Mouse (Mus musculus) embryonic facial prominence, embryonic 12.5 days (tissue): ENCODE data around the gene Schip1. TPM values are rescaled to one million over a fixed set of nuclear protein-coding genes. Genes with fewer than 3 reads are reported as not detected.
"Not testable (repeated sequence)": the region's sequence is repeated elsewhere in the genome, so short reads cannot be mapped to it uniquely, and the experiment has no call there.

Experiments used
- ATAC-seq: fragments of 200-750 bp; cut with Nextera tagmentation; 2 replicates; pipeline ENCODE4 v1.8.0; 2017; ENCODE audit not compliant: insufficient number of reproducible peaks, insufficient read depth, low FRiP score, low TSS enrichment
- H3K27ac ChIP-seq: fragments of 300-500 bp; sonication (generic); 2 replicates; pipeline ENCODE4 v1.5.1; 2016; ENCODE audit warnings: mild to moderate bottlenecking
- H3K27me3 ChIP-seq: fragments of 300-500 bp; sonication (generic); 2 replicates; pipeline ENCODE4 v1.6.1; 2016; ENCODE audit warnings: mild to moderate bottlenecking, moderate library complexity
- H3K36me3 ChIP-seq: fragments of 300-500 bp; sonication (generic); 2 replicates; pipeline ENCODE4 v1.6.1; 2016; ENCODE audit warnings: mild to moderate bottlenecking
- H3K4me1 ChIP-seq: fragments of 300-500 bp; sonication (generic); 2 replicates; pipeline ENCODE4 v1.6.1; 2016
- H3K4me2 ChIP-seq: fragments of 300-500 bp; sonication (generic); replicated peaks from 2 replicates; pipeline ENCODE4 v1.6.1; 2016; ENCODE audit warnings: mild to moderate bottlenecking, moderate library complexity
- H3K4me3 ChIP-seq: fragments of 300-500 bp; sonication (generic); 2 replicates; pipeline ENCODE4 v1.5.1; 2016; ENCODE audit warnings: mild to moderate bottlenecking
- H3K9ac ChIP-seq: fragments of 300-500 bp; sonication (generic); 2 replicates; pipeline ENCODE4 v1.6.1; 2016; ENCODE audit warnings: mild to moderate bottlenecking, moderate library complexity
- H3K9me3 ChIP-seq: fragments of 300-500 bp; sonication (generic); 2 replicates; pipeline ENCODE4 v1.6.1; 2016; ENCODE audit warnings: mild to moderate bottlenecking, moderate library complexity
- WGBS: fragments of 180-500 bp; shearing (Covaris S2); methylation state at CpG from one replicate; pipeline ENCODE4 v1.1.7; 2016; 5-methylcytosine and 5-hydroxymethylcytosine counted together
- polyA plus RNA-seq: library from polyadenylated mRNA; unstranded; fragments of >200 nt; fragmentation: Nextera tagmentation; extraction: Ambion mirVana; gene quantifications from 2 replicates; pipeline ENCODE4 v1.2.1, GENCODE M21; 2016

Gene Schip1
- polyA plus RNA-seq, 1 experiment from 2014 or later = 37.6 TPM

- Histone ChIP-seq H3K27me3 (no peaks in the 10 kb centered on the region), H3K9ac (no peak overlapping the region), H3K9me3 (no peaks in the 10 kb centered on the region), H3K4me2 (no peak overlapping the region), H3K4me1 (no peaks in the 10 kb centered on the region), H3K4me3 (no peak overlapping the region), H3K27ac (no peak overlapping the region), H3K36me3 (no peaks in the 10 kb centered on the region)
- 81% methylated on average over 9 of the region's 9 CpGs for WGBS
- no peak for ATAC-seq
Observed at GRCm38 (mm10) chr3:68071395-68072386, 7.1 kb downstream of the Schip1 start.

- no peaks in the 10 kb centered on the region for H3K9me3 ChIP-seq
- H3K27ac ChIP-seq = no peak overlapping the region
- H3K9ac ChIP-seq = no peak overlapping the region
- H3K4me2 ChIP-seq = no peak overlapping the region
- no peaks in the 10 kb centered on the region for H3K36me3 ChIP-seq
- no peaks in the 10 kb centered on the region for H3K27me3 ChIP-seq
- 78% methylated on average over 4 of the region's 4 CpGs for WGBS
- no peaks in the 10 kb centered on the region for H3K4me1 ChIP-seq
- H3K4me3 ChIP-seq = no peak overlapping the region
- ATAC-seq = no peak
Observed at GRCm38 (mm10) chr3:68077406-68077805, 12.8 kb downstream of the Schip1 start.

- WGBS = 85% methylated on average over 2 of the region's 2 CpGs
- H3K4me2 ChIP-seq = no peak overlapping the region
- no peaks in the 10 kb centered on the region for H3K9me3 ChIP-seq
- no peaks in the 10 kb centered on the region for H3K4me1 ChIP-seq
- no peaks in the 10 kb centered on the region for H3K36me3 ChIP-seq
- no peak overlapping the region for H3K27ac ChIP-seq
- no peak overlapping the region for H3K9ac ChIP-seq
- no peak overlapping the region for H3K4me3 ChIP-seq
- no peak for ATAC-seq
- H3K27me3 ChIP-seq = no peaks in the 10 kb centered on the region
Observed at GRCm38 (mm10) chr3:68085024-68085423, 20.4 kb downstream of the Schip1 start.

- Histone ChIP-seq H3K4me1 (no peaks in the 10 kb centered on the region), H3K9me3 (no peaks in the 10 kb centered on the region), H3K4me2 (no peak overlapping the region), H3K27me3 (no peaks in the 10 kb centered on the region), H3K4me3 (no peak overlapping the region), H3K27ac (no peak overlapping the region), H3K36me3 (no peaks in the 10 kb centered on the region), H3K9ac (no peak overlapping the region)
- WGBS = 65% methylated on average over 4 of the region's 4 CpGs
- no peak for ATAC-seq
Observed at GRCm38 (mm10) chr3:68092108-68092507, 27.5 kb downstream of the Schip1 start.

- ATAC-seq = no peak
- no peaks in the 10 kb centered on the region for H3K36me3 ChIP-seq
- H3K4me1 ChIP-seq = no peaks in the 10 kb centered on the region
- H3K9ac ChIP-seq = no peak overlapping the region
- H3K4me2 ChIP-seq = no peak overlapping the region
- no peak overlapping the region for H3K27ac ChIP-seq
- 75% methylated on average over 4 of the region's 4 CpGs for WGBS
- no peaks in the 10 kb centered on the region for H3K9me3 ChIP-seq
- no peaks in the 10 kb centered on the region for H3K27me3 ChIP-seq
- no peak overlapping the region for H3K4me3 ChIP-seq
Observed at GRCm38 (mm10) chr3:68096724-68097431, 32.3 kb downstream of the Schip1 start.

GRCm38 (mm10) chr3:68099561-68099960, 35.0 kb downstream of the Schip1 start:
- H3K27ac ChIP-seq, H3K27me3 ChIP-seq, H3K36me3 ChIP-seq, ATAC-seq, H3K4me1 ChIP-seq, H3K9ac ChIP-seq, H3K9me3 ChIP-seq, H3K4me2 ChIP-seq, H3K4me3 ChIP-seq: not testable (repeated sequence)
- WGBS = 89% methylated on average over 6 of the region's 6 CpGs

- H3K4me1 ChIP-seq = no peaks in the 10 kb centered on the region
- H3K4me3 ChIP-seq = no peak overlapping the region
- H3K9ac ChIP-seq = no peak overlapping the region
- H3K9me3 ChIP-seq = no peaks in the 10 kb centered on the region
- no peak overlapping the region for H3K4me2 ChIP-seq
- no peak for ATAC-seq
- 70% methylated on average over 4 of the region's 4 CpGs for WGBS
- no peaks in the 10 kb centered on the region for H3K36me3 ChIP-seq
- H3K27me3 ChIP-seq = no peaks in the 10 kb centered on the region
- H3K27ac ChIP-seq = no peak overlapping the region
Observed at GRCm38 (mm10) chr3:68101343-68101742, 36.7 kb downstream of the Schip1 start.

- H3K4me1 ChIP-seq = no peaks in the 10 kb centered on the region
- ATAC-seq = no peak
- no peaks in the 10 kb centered on the region for H3K27me3 ChIP-seq
- no peaks in the 10 kb centered on the region for H3K36me3 ChIP-seq
- WGBS = 79% methylated on average over 2 of the region's 2 CpGs
- H3K27ac ChIP-seq = no peak overlapping the region
- no peak overlapping the region for H3K9ac ChIP-seq
- no peaks in the 10 kb centered on the region for H3K9me3 ChIP-seq
- H3K4me2 ChIP-seq = no peak overlapping the region
- no peak overlapping the region for H3K4me3 ChIP-seq
Observed at GRCm38 (mm10) chr3:68105081-68105685, 40.6 kb downstream of the Schip1 start.

GRCm38 (mm10) chr3:68121338-68121737, 56.7 kb downstream of the Schip1 start:
- H3K9me3 ChIP-seq = no peaks in the 10 kb centered on the region
- no peak overlapping the region for H3K4me2 ChIP-seq
- WGBS = 71% methylated on average over 5 of the region's 5 CpGs
- no peaks in the 10 kb centered on the region for H3K4me1 ChIP-seq
- H3K36me3 ChIP-seq = no peaks in the 10 kb centered on the region
- H3K9ac ChIP-seq = no peak overlapping the region
- no peaks in the 10 kb centered on the region for H3K27me3 ChIP-seq
- ATAC-seq = no peak
- no peak overlapping the region for H3K27ac ChIP-seq
- H3K4me3 ChIP-seq = no peak overlapping the region

GRCm38 (mm10) chr3:68126284-68126856, 61.8 kb downstream of the Schip1 start:
- Histone ChIP-seq H3K27me3 (no peaks in the 10 kb centered on the region), H3K4me3 (no peak overlapping the region), H3K27ac (no peak overlapping the region), H3K9me3 (no peaks in the 10 kb centered on the region), H3K36me3 (no peaks in the 10 kb centered on the region), H3K9ac (no peak overlapping the region), H3K4me2 (no peak overlapping the region), H3K4me1 (no peaks in the 10 kb centered on the region)
- no peak for ATAC-seq
- WGBS = 76% methylated on average over 6 of the region's 6 CpGs

GRCm38 (mm10) chr3:68130386-68130785, 65.8 kb downstream of the Schip1 start:
- Histone ChIP-seq H3K4me3 (no peak overlapping the region), H3K27ac (no peak overlapping the region), H3K27me3 (no peaks in the 10 kb centered on the region), H3K4me1 (no peaks in the 10 kb centered on the region), H3K4me2 (no peak overlapping the region), H3K9ac (no peak overlapping the region), H3K36me3 (no peaks in the 10 kb centered on the region), H3K9me3 (no peaks in the 10 kb centered on the region)
- no peak for ATAC-seq
- WGBS = 58% methylated on average over 1 of the region's 1 CpGs
